Mouse (Mus musculus) bone marrow macrophage, adult 2 months (primary cell): ENCODE results near the gene Kmt5a. TPM values are rescaled to one million over a fixed set of nuclear protein-coding genes. Genes with fewer than 3 reads are reported as not detected.
"Not testable (repeated sequence)": the region's sequence is repeated elsewhere in the genome, so short reads cannot be mapped to it uniquely, and the experiment has no call there.

Source experiments
- H3K27ac ChIP-seq: 2 replicates; pipeline ENCODE4 v1.5.1; 2012; ENCODE audit warnings: low read depth, low read length; ENCODE audit not compliant: insufficient read depth
- H3K4me1 ChIP-seq: 2 replicates; pipeline ENCODE4 v1.6.1; 2012; ENCODE audit warnings: low read length; ENCODE audit not compliant: control insufficient read depth, insufficient read depth
- H3K4me3 ChIP-seq: 2 replicates; pipeline ENCODE4 v1.5.1; 2012; ENCODE audit warnings: mild to moderate bottlenecking, low read length, moderate library complexity; ENCODE audit not compliant: insufficient read depth
- CTCF ChIP-seq: IDR thresholded peaks from 2 replicates; pipeline ENCODE4 v1.5.1; 2012; ENCODE audit warnings: low read depth, mild to moderate bottlenecking, low read length, moderate library complexity
- POLR2A ChIP-seq: IDR thresholded peaks from 2 replicates; pipeline ENCODE4 v1.6.1; 2012; ENCODE audit warnings: mild to moderate bottlenecking, low read depth, low read length, borderline replicate concordance
- polyA plus RNA-seq: library from polyadenylated mRNA; stranded (reverse); fragments of >200 nt; gene quantifications from 2 replicates; pipeline ENCODE4 v1.2.4, GENCODE M21; 2012; ENCODE audit not compliant: missing spikeins, insufficient read depth, insufficient read length

Gene Kmt5a
- polyA plus RNA-seq, 1 experiment = 49.2 TPM

GRCm38 (mm10) chr5:124493455-124493854 is 53.7 kb downstream of the Kmt5a start:
- H3K4me1 ChIP-seq = peaks cover 43% of the 10 kb centered on the region
- H3K27ac ChIP-seq = no peak overlapping the region; the same call in 1 of the 2 replicates
- no peak overlapping the region for H3K4me3 ChIP-seq
- no peak for TF ChIP-seq POLR2A
- TF ChIP-seq CTCF = no peak

GRCm38 (mm10) chr5:124495547-124495946 is 55.8 kb downstream of the Kmt5a start:
- H3K4me1 ChIP-seq = peaks cover 49% of the 10 kb centered on the region

GRCm38 (mm10) chr5:124496614-124497514 is 57.1 kb downstream of the Kmt5a start:
- TF ChIP-seq CTCF = no peak
- TF ChIP-seq POLR2A = no peak
- Histone ChIP-seq H3K4me1 (peaks cover 41% of the 10 kb centered on the region), H3K4me3 (no peak overlapping the region), H3K27ac (peak overlapping the region; percentile 79)

More at GRCm38 (mm10) chr5:124495547-124495946, 55.8 kb downstream of the Kmt5a start:
- TF ChIP-seq POLR2A = no peak
- TF ChIP-seq CTCF = no peak
- Histone ChIP-seq H3K27ac (no peak overlapping the region), H3K4me3 (no peak overlapping the region)

GRCm38 (mm10) chr5:124498221-124498876 is 58.6 kb downstream of the Kmt5a start:
- peak overlapping the region; percentile 79 for H3K27ac ChIP-seq
- no peak overlapping the region for H3K4me3 ChIP-seq
- H3K4me1 ChIP-seq = peaks cover 27% of the 10 kb centered on the region
- TF ChIP-seq CTCF = no peak
- no peak for TF ChIP-seq POLR2A

- peaks cover 25% of the 10 kb centered on the region for H3K4me1 ChIP-seq
- TF ChIP-seq POLR2A (no peak), CTCF (no peak)
- no peak overlapping the region for H3K4me3 ChIP-seq
- H3K27ac ChIP-seq = peak overlapping the region; percentile 79
These were observed 59.3 kb downstream of the Kmt5a start for GRCm38 (mm10) chr5:124499001-124499400.

- peaks cover 25% of the 10 kb centered on the region for H3K4me1 ChIP-seq
- H3K27ac ChIP-seq, H3K4me3 ChIP-seq: not testable (repeated sequence)
These were observed 60.3 kb downstream of the Kmt5a start for GRCm38 (mm10) chr5:124500037-124500436.

GRCm38 (mm10) chr5:124500573-124500972 is 60.8 kb downstream of the Kmt5a start:
- H3K4me1 ChIP-seq = peaks cover 25% of the 10 kb centered on the region
- TF ChIP-seq CTCF (no peak), POLR2A (no peak)
- H3K4me3 ChIP-seq = no peak overlapping the region
- H3K27ac ChIP-seq = no peak overlapping the region

GRCm38 (mm10) chr5:124501541-124501940 is 61.8 kb downstream of the Kmt5a start:
- no peak overlapping the region for H3K4me3 ChIP-seq
- no peak overlapping the region for H3K27ac ChIP-seq
- peaks cover 30% of the 10 kb centered on the region for H3K4me1 ChIP-seq
- TF ChIP-seq CTCF (no peak), POLR2A (no peak)

GRCm38 (mm10) chr5:124503742-124504141 is 64.0 kb downstream of the Kmt5a start:
- Histone ChIP-seq H3K4me1 (peaks cover 15% of the 10 kb centered on the region), H3K4me3 (no peak overlapping the region), H3K27ac (no peak overlapping the region)
- TF ChIP-seq CTCF (no peak), POLR2A (no peak)

- TF ChIP-seq CTCF = no peak
- TF ChIP-seq POLR2A = no peak
- peaks cover 12% of the 10 kb centered on the region for H3K4me1 ChIP-seq
- H3K27ac ChIP-seq = no peak overlapping the region
- H3K4me3 ChIP-seq = no peak overlapping the region
These were observed 65.5 kb downstream of the Kmt5a start for GRCm38 (mm10) chr5:124505235-124505634.
